Mouse (Mus musculus) spleen, adult 2 months (tissue): Measurements from ENCODE around the gene Hsf2bp.

Experiments
- CTCF ChIP-seq: fragments of 200-500 bp; IDR thresholded peaks from 2 replicates; pipeline ENCODE4 v1.5.1; 2011; ENCODE audit warnings: mild to moderate bottlenecking, inconsistent platforms; ENCODE audit not compliant: insufficient read depth, insufficient read length, insufficient replicate concordance; ENCODE audit errors: extremely low read depth
- POLR2A ChIP-seq: fragments of 200-500 bp; IDR thresholded peaks from 2 replicates; pipeline ENCODE4 v1.6.1; 2011; ENCODE audit warnings: low read depth, low read length, inconsistent platforms

- TF ChIP-seq CTCF = no peak
- no peak for TF ChIP-seq POLR2A
Measured at GRCm38 (mm10) chr17:32059084-32059483, 22.9 kb upstream of the Hsf2bp start.
